Comparison of ENCODE assay signal across 9 mouse cellular contexts in the genomic region with DNA sequence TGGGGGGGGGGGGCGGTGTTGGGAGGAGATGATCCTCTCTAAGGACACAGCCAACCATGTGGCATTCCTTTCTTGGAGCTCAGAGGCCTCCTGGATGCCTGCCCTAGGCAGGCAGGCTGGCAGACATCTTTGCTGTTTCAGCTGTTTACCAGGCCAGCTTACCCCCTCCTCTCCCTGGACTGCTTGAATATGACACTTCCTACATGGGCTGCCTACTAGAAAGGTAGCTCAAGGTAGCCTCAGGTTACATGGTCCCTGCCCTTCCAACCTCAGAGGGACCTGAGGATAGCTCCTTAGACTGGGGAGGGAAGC. TPM values are rescaled to one million over a fixed set of nuclear protein-coding genes. Genes with fewer than 3 reads are reported as not detected.
DNase-seq lines count a peak whose midpoint lies in the region; ATAC-seq and TF ChIP-seq lines count a peak whose summit lies in the region.
"Had no signal": no experiment of that assay in that cellular context is flagged by ENCODE, and none has a peak within 500 bp of the region (broad histone marks: within the 10 kb centered on the region; RNA-seq: fewer than 3 reads in every experiment).

No protein-coding gene starts in this region.

- H3K27me3 ChIP-seq in forebrain, embryonic 14.5 days (replicated peaks; ENCODE audit: control insufficient read depth, insufficient read depth, low read length): no peaks in the 10 kb centered on the region
- H3K27me3 ChIP-seq in limb, embryonic 14.5 days (ENCODE audit: control insufficient read depth, insufficient read depth, low read length): no peaks in the 10 kb centered on the region

- H3K36me3 ChIP-seq in forebrain, embryonic 14.5 days (ENCODE audit: control insufficient read depth, insufficient read depth, low read length): peaks cover 33% of the 10 kb centered on the region
- peaks cover 39% of the 10 kb centered on the region for H3K36me3 ChIP-seq in limb, embryonic 14.5 days (ENCODE audit: control insufficient read depth, insufficient read depth, low read length)
- H3K36me3 ChIP-seq: liver, embryonic 15.5 days had no signal

- no peak overlapping the region for H3K4me3 ChIP-seq in forebrain, embryonic 14.5 days (ENCODE audit: low read depth, low read length)
- H3K4me3 ChIP-seq in limb, embryonic 14.5 days (replicated peaks; ENCODE audit: low read length): no peak overlapping the region
- H3K4me3 ChIP-seq: liver, embryonic 15.5 days had no signal

- no peak for ATAC-seq in forebrain, embryonic 14.5 days
- peak; percentile 37; the same call in 1 of the 2 replicates for ATAC-seq in limb, embryonic 14.5 days (ENCODE audit: low FRiP score, low read depth)
- ATAC-seq in megakaryocyte progenitor cell, adult 5-6 weeks (replicated peaks; ENCODE audit: poor library complexity): no peak

- 67% methylated on average over 1 of the region's 1 CpGs for WGBS in forebrain, embryonic 14.5 days
- 57% methylated on average over 1 of the region's 1 CpGs for WGBS in limb, embryonic 14.5 days

- H3K9me3 ChIP-seq in forebrain, embryonic 14.5 days (replicated peaks; ENCODE audit: control insufficient read depth, low read length): no peaks in the 10 kb centered on the region
- H3K9me3 ChIP-seq in limb, embryonic 14.5 days (ENCODE audit: control insufficient read depth, low read length): no peaks in the 10 kb centered on the region
- H3K9me3 ChIP-seq: liver, embryonic 15.5 days had no signal

- DNase-seq in embryo, embryonic 11 days: peak; percentile 24
- DNase-seq in embryo, embryonic 9.5 days (ENCODE audit: extremely low spot score): no peak
- DNase-seq in A20 (ENCODE audit: low read depth, low spot score): peak; percentile 4
- peak; percentile 54 for DNase-seq in forebrain, embryonic 14.5 days (ENCODE audit: low spot score)
- no peak for DNase-seq in limb, embryonic 14.5 days (ENCODE audit: low spot score)
- no peak for DNase-seq in adrenal gland, adult (ENCODE audit: inconsistent age in 2 of 2, low spot score in 1 of 2)
- DNase-seq in layer of hippocampus, adult 11-12 months (ENCODE audit: low spot score): no peak

- TF ChIP-seq POLR2A in limb, embryonic 14.5 days (IDR thresholded peaks at IDR 0.05; ENCODE audit: borderline replicate concordance, extremely low read depth, insufficient read depth, insufficient read length): no peak

- H3K9ac ChIP-seq in forebrain, embryonic 14.5 days (ENCODE audit: low read length): peak overlapping the region; percentile 0; the same call in 1 of the 2 replicates
- 0 out of 2 replicates have a peak overlapping the region, but pooled peaks have one; percentile 16 for H3K9ac ChIP-seq in limb, embryonic 14.5 days (ENCODE audit: low read depth, low read length, severe bottlenecking)
- H3K9ac ChIP-seq: liver, embryonic 15.5 days had no signal

- peak overlapping the region; percentile 63 for H3K27ac ChIP-seq in forebrain, embryonic 14.5 days (ENCODE audit: low read depth, low read length)
- peak overlapping the region; percentile 67 for H3K27ac ChIP-seq in limb, embryonic 14.5 days (replicated peaks; ENCODE audit: low read depth, low read length)
- H3K27ac ChIP-seq: liver, embryonic 15.5 days had no signal

- H3K4me1 ChIP-seq in forebrain, embryonic 14.5 days (ENCODE audit: control insufficient read depth, insufficient read depth, low read length): peaks cover 65% of the 10 kb centered on the region
- peaks cover 51% of the 10 kb centered on the region for H3K4me1 ChIP-seq in limb, embryonic 14.5 days (ENCODE audit: control insufficient read depth, insufficient read depth, low read length)

- H3K4me2 ChIP-seq in forebrain, embryonic 14.5 days (ENCODE audit: low read length): no peak overlapping the region
- 0 out of 2 replicates have a peak overlapping the region, but pooled peaks have one; percentile 5 for H3K4me2 ChIP-seq in limb, embryonic 14.5 days (replicated peaks; ENCODE audit: low read depth, low read length, severe bottlenecking)
- H3K4me2 ChIP-seq: liver, embryonic 15.5 days had no signal

RNA-seq across cellular contexts. Expression of a gene that starts 24.4 kb away (rescaled TPM):
- not detected in 2 replicates for polyA plus RNA-seq in forebrain, embryonic 14.5 days (2014; fragmentation: Nextera tagmentation; extraction: Ambion mirVana)
- 0.06 and 0.12 TPM in 2 replicates for polyA plus RNA-seq in limb, embryonic 14.5 days (2012; rRNA removed)
- not detected in 2 replicates for polyA plus RNA-seq in limb, embryonic 14.5 days (2014; fragmentation: Nextera tagmentation; extraction: Ambion mirVana)
- not detected in 2 replicates for total RNA-seq in megakaryocyte progenitor cell, adult 5-6 weeks (2015)
- not detected in 2 replicates for total RNA-seq in megakaryocyte progenitor cell, adult 5-6 weeks (2017)

RNA-seq across cellular contexts. Expression of a gene that starts 25.8 kb away (rescaled TPM):
- 63.3 and 82.1 TPM in 2 replicates for polyA plus RNA-seq in forebrain, embryonic 14.5 days (2014; fragmentation: Nextera tagmentation; extraction: Ambion mirVana)
- polyA plus RNA-seq in limb, embryonic 14.5 days (2012; rRNA removed): 86.6 and 108 TPM in 2 replicates
- 61.6 and 63.1 TPM in 2 replicates for polyA plus RNA-seq in limb, embryonic 14.5 days (2014; fragmentation: Nextera tagmentation; extraction: Ambion mirVana)
- 3.4 and 7.4 TPM in 2 replicates for total RNA-seq in megakaryocyte progenitor cell, adult 5-6 weeks (2015)
- 3.2 and 3.3 TPM in 2 replicates for total RNA-seq in megakaryocyte progenitor cell, adult 5-6 weeks (2017)

RNA-seq across cellular contexts. Expression of a gene that starts 32.9 kb away (rescaled TPM):
- polyA plus RNA-seq in forebrain, embryonic 14.5 days (2014; fragmentation: Nextera tagmentation; extraction: Ambion mirVana): 0.94 TPM in 1 of 2 replicates, not detected in the other
- polyA plus RNA-seq in limb, embryonic 14.5 days (2012; rRNA removed): 1.1 TPM in 1 of 2 replicates, not detected in the other
- polyA plus RNA-seq in limb, embryonic 14.5 days (2014; fragmentation: Nextera tagmentation; extraction: Ambion mirVana): 0.61 and 1.1 TPM in 2 replicates
- total RNA-seq in megakaryocyte progenitor cell, adult 5-6 weeks (2015): not detected in 2 replicates
- total RNA-seq in megakaryocyte progenitor cell, adult 5-6 weeks (2017): not detected in 2 replicates

RNA-seq across cellular contexts. Expression of a gene that starts 42.1 kb away (rescaled TPM):
- 0.22 and 0.33 TPM in 2 replicates for polyA plus RNA-seq in forebrain, embryonic 14.5 days (2014; fragmentation: Nextera tagmentation; extraction: Ambion mirVana)
- 2.1 and 3.3 TPM in 2 replicates for polyA plus RNA-seq in limb, embryonic 14.5 days (2012; rRNA removed)
- 1.0 and 1.4 TPM in 2 replicates for polyA plus RNA-seq in limb, embryonic 14.5 days (2014; fragmentation: Nextera tagmentation; extraction: Ambion mirVana)
- not detected in 2 replicates for total RNA-seq in megakaryocyte progenitor cell, adult 5-6 weeks (2015)
- not detected in 2 replicates for total RNA-seq in megakaryocyte progenitor cell, adult 5-6 weeks (2017)

RNA-seq across cellular contexts. Expression of a gene that starts 44.8 kb away (rescaled TPM):
- polyA plus RNA-seq in forebrain, embryonic 14.5 days (2014; fragmentation: Nextera tagmentation; extraction: Ambion mirVana): 20.5 and 28.6 TPM in 2 replicates
- polyA plus RNA-seq in limb, embryonic 14.5 days (2012; rRNA removed): 52.4 and 52.6 TPM in 2 replicates
- polyA plus RNA-seq in limb, embryonic 14.5 days (2014; fragmentation: Nextera tagmentation; extraction: Ambion mirVana): 29.7 and 31.1 TPM in 2 replicates
- 16.2 and 19.1 TPM in 2 replicates for total RNA-seq in megakaryocyte progenitor cell, adult 5-6 weeks (2015)
- 11.0 and 13.0 TPM in 2 replicates for total RNA-seq in megakaryocyte progenitor cell, adult 5-6 weeks (2017)

Comparison
In these comparisons a context has a peak if more than half of its experiments do, and no peak if none do; other contexts are left out.
1. DNase-seq: peak in embryo, embryonic 11 days (single experiment), A20 (single experiment) and forebrain, embryonic 14.5 days (single experiment); none in embryo, embryonic 9.5 days (single experiment), limb, embryonic 14.5 days (single experiment), adrenal gland, adult (0 of 2) and layer of hippocampus, adult 11-12 months (single experiment).